Mouse (Mus musculus): ENCODE data around the gene Gm10553. TPM values are rescaled to one million over a fixed set of nuclear protein-coding genes. Genes with fewer than 3 reads are reported as not detected.

Gm10553 gene
- total RNA-seq, 4 experiments from 2014 or later = not detected

Other genes with a start within 250 kb of the Gm10553 start
- gene Slc16a14, start 165.0 kb upstream of the Gm10553 start, total RNA-seq (2022) = 10 to 100 TPM; 10.3 to 15.1 (median 13.1) TPM
- 1 to 10 TPM in 1 of 4 experiments, under 1 TPM in 1, not detected in 2; 0.23 to 1.1 TPM for gene A530032D15Rik, start 9.7 kb downstream of the Gm10553 start, total RNA-seq (2022)
- 1 to 10 TPM in 1 of 4 experiments, under 1 TPM in 3; 0.32 to 1.3 (median 0.83) TPM for gene C130026I21Rik, start 170.4 kb downstream of the Gm10553 start, total RNA-seq (2022)